17 mouse cellular contexts compared by ENCODE assay signal in the genomic region with DNA sequence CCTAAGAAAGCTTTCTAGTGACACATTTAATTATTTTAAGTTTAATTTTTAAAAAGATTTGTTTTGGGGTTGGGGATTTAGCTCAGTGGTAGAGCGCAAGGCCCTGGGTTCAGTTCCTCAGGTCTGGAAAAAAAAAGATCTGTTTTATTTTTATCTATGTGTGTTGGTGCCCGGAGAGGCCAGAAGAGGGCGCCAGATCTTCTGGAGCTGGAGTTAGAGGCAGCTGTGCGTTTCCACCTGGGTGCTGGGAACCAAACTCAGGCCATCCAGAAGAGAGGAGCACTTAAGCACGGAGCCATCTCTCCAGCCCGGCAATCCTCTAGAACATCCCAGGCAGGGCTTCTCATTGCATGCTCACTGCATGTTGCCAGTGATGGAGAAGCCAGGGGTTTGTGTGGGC. TPM values are rescaled to one million over a fixed set of nuclear protein-coding genes. Genes with fewer than 3 reads are reported as not detected.
DNase-seq lines count a peak whose midpoint lies in the region; ATAC-seq and TF ChIP-seq lines count a peak whose summit lies in the region.
"Had no signal": no experiment of that assay in that cellular context is flagged by ENCODE, and none has a peak within 500 bp of the region (broad histone marks: within the 10 kb centered on the region; RNA-seq: fewer than 3 reads in every experiment).

No protein-coding gene starts in this region.

- no peak for DNase-seq in midbrain, postnatal 0 days (ENCODE audit: low spot score)
- DNase-seq in midbrain, embryonic 14.5 days: no peak
- DNase-seq in R1 (ENCODE audit: low read depth, low spot score): peak; percentile 67
- no peak for DNase-seq in embryo, embryonic 9.5 days (ENCODE audit: extremely low spot score)
- DNase-seq: adrenal gland, postnatal 10 days; gastrocnemius, postnatal 14 days; kidney, adult 9 months; right cerebral cortex, postnatal 4 days had no signal

- peaks cover 63% of the 10 kb centered on the region for H3K36me3 ChIP-seq in intestine, postnatal 0 days (ENCODE audit: control insufficient read depth, insufficient read depth)
- H3K36me3 ChIP-seq in intestine, embryonic 15.5 days: peaks cover 25% of the 10 kb centered on the region
- H3K36me3 ChIP-seq in midbrain, postnatal 0 days (ENCODE audit: insufficient read depth, low read length): peaks cover 46% of the 10 kb centered on the region
- peaks cover 69% of the 10 kb centered on the region for H3K36me3 ChIP-seq in midbrain, embryonic 14.5 days (ENCODE audit: control insufficient read depth, insufficient read depth, low read length)
- peaks cover 40% of the 10 kb centered on the region for H3K36me3 ChIP-seq in small intestine, adult 2 months (ENCODE audit: control insufficient read depth, insufficient read depth, low read length)

- H3K4me1 ChIP-seq in intestine, postnatal 0 days (replicated peaks; ENCODE audit: control insufficient read depth, insufficient read depth, low read length): no peaks in the 10 kb centered on the region
- 0 out of 2 replicates have a peak, but pooled peaks cover 2% of the 10 kb centered on the region for H3K4me1 ChIP-seq in intestine, embryonic 15.5 days (replicated peaks)
- H3K4me1 ChIP-seq in midbrain, postnatal 0 days (ENCODE audit: insufficient read depth, low read length): no peaks in the 10 kb centered on the region
- no peaks in the 10 kb centered on the region for H3K4me1 ChIP-seq in midbrain, embryonic 14.5 days (ENCODE audit: control insufficient read depth, insufficient read depth, low read length)
- no peaks in the 10 kb centered on the region for H3K4me1 ChIP-seq in small intestine, adult 2 months (ENCODE audit: control insufficient read depth, insufficient read depth, insufficient read length, low read length)
- H3K4me1 ChIP-seq: neural tube, embryonic 12.5 days; stomach, embryonic 15.5 days had no signal

- H3K9ac ChIP-seq in intestine, postnatal 0 days (ENCODE audit: low read depth, low read length): no peak overlapping the region
- no peak overlapping the region for H3K9ac ChIP-seq in intestine, embryonic 15.5 days
- H3K9ac ChIP-seq in midbrain, postnatal 0 days (replicated peaks; ENCODE audit: low read length, poor library complexity, severe bottlenecking): no peak overlapping the region
- no peak overlapping the region for H3K9ac ChIP-seq in midbrain, embryonic 14.5 days (replicated peaks; ENCODE audit: low read length)
- H3K9ac ChIP-seq: forebrain, embryonic 12.5 days; midbrain, embryonic 13.5 days; neural tube, embryonic 12.5 days; stomach, embryonic 15.5 days had no signal

- WGBS in intestine, postnatal 0 days: 90% methylated on average over 6 of the region's 6 CpGs
- WGBS in intestine, embryonic 15.5 days: 89% methylated on average over 6 of the region's 6 CpGs
- WGBS in midbrain, postnatal 0 days: 90% methylated on average over 6 of the region's 6 CpGs
- 93% methylated on average over 6 of the region's 6 CpGs for WGBS in midbrain, embryonic 14.5 days
- 94% methylated on average over 6 of the region's 6 CpGs for WGBS in small intestine, adult 2 months

- no peak overlapping the region for H3K4me2 ChIP-seq in intestine, postnatal 0 days (replicated peaks; ENCODE audit: low read depth)
- no peak overlapping the region for H3K4me2 ChIP-seq in intestine, embryonic 15.5 days (replicated peaks)
- no peak overlapping the region for H3K4me2 ChIP-seq in midbrain, postnatal 0 days (ENCODE audit: low read depth, low read length, poor library complexity, severe bottlenecking)
- no peak overlapping the region for H3K4me2 ChIP-seq in midbrain, embryonic 14.5 days (ENCODE audit: low read length)
- H3K4me2 ChIP-seq: forebrain, embryonic 12.5 days; midbrain, embryonic 13.5 days; neural tube, embryonic 12.5 days; stomach, embryonic 15.5 days had no signal

- no peaks in the 10 kb centered on the region for H3K9me3 ChIP-seq in intestine, postnatal 0 days (ENCODE audit: control insufficient read depth)
- no peaks in the 10 kb centered on the region for H3K9me3 ChIP-seq in intestine, embryonic 15.5 days
- H3K9me3 ChIP-seq in midbrain, postnatal 0 days (ENCODE audit: low read length): no peaks in the 10 kb centered on the region
- no peaks in the 10 kb centered on the region for H3K9me3 ChIP-seq in midbrain, embryonic 14.5 days (ENCODE audit: control insufficient read depth, low read length)
- H3K9me3 ChIP-seq: forebrain, embryonic 12.5 days; midbrain, embryonic 13.5 days; stomach, embryonic 15.5 days had no signal

- TF ChIP-seq CTCF in intestine, postnatal 0 days (IDR thresholded peaks at IDR 0.05; ENCODE audit: low read depth): peak; percentile 33; the same call in 1 of the 2 replicates
- peak; percentile 36 for TF ChIP-seq CTCF in midbrain, postnatal 0 days (IDR thresholded peaks at IDR 0.05)
- peak; percentile 43; the same call in 1 of the 2 replicates for TF ChIP-seq CTCF in small intestine, adult 2 months (IDR thresholded peaks at IDR 0.05; ENCODE audit: extremely low read depth, insufficient read length, insufficient replicate concordance, low read depth, low read length)

- no peaks in the 10 kb centered on the region for H3K27me3 ChIP-seq in intestine, postnatal 0 days (replicated peaks; ENCODE audit: control insufficient read depth, insufficient read depth, low read length)
- H3K27me3 ChIP-seq in intestine, embryonic 15.5 days (replicated peaks): no peaks in the 10 kb centered on the region
- H3K27me3 ChIP-seq in midbrain, postnatal 0 days (ENCODE audit: insufficient read depth, low read length): no peaks in the 10 kb centered on the region
- no peaks in the 10 kb centered on the region for H3K27me3 ChIP-seq in midbrain, embryonic 14.5 days (ENCODE audit: control insufficient read depth, insufficient read depth, low read length)
- no peaks in the 10 kb centered on the region for H3K27me3 ChIP-seq in small intestine, adult 2 months (ENCODE audit: control insufficient read depth, insufficient read depth, low read length)
- H3K27me3 ChIP-seq: CH12.LX; forebrain, embryonic 12.5 days; midbrain, embryonic 13.5 days; neural tube, embryonic 12.5 days; stomach, embryonic 15.5 days had no signal

- H3K4me3 ChIP-seq in intestine, postnatal 0 days (ENCODE audit: low read depth, low read length): no peak overlapping the region
- no peak overlapping the region for H3K4me3 ChIP-seq in intestine, embryonic 15.5 days (replicated peaks)
- no peak overlapping the region for H3K4me3 ChIP-seq in midbrain, postnatal 0 days (ENCODE audit: low read depth, low read length)
- no peak overlapping the region for H3K4me3 ChIP-seq in midbrain, embryonic 14.5 days (replicated peaks; ENCODE audit: low read depth, low read length)
- H3K4me3 ChIP-seq in small intestine, adult 2 months (ENCODE audit: low read depth, low read length): no peak overlapping the region
- H3K4me3 ChIP-seq: forebrain, embryonic 12.5 days; midbrain, embryonic 13.5 days; neural tube, embryonic 12.5 days; stomach, embryonic 15.5 days had no signal

- no peak for ATAC-seq in intestine, postnatal 0 days
- ATAC-seq in intestine, embryonic 15.5 days: no peak
- no peak for ATAC-seq in midbrain, postnatal 0 days (ENCODE audit: low FRiP score)
- ATAC-seq in midbrain, embryonic 14.5 days (ENCODE audit: low FRiP score, low TSS enrichment): no peak
- ATAC-seq: midbrain, embryonic 13.5 days had no signal

- TF ChIP-seq POLR2A in small intestine, adult 2 months (IDR thresholded peaks at IDR 0.05; ENCODE audit: low read depth, low read length): no peak

- H3K27ac ChIP-seq in intestine, postnatal 0 days (ENCODE audit: low read depth, low read length): no peak overlapping the region
- H3K27ac ChIP-seq in intestine, embryonic 15.5 days: no peak overlapping the region
- H3K27ac ChIP-seq in midbrain, postnatal 0 days (ENCODE audit: low read depth, low read length): no peak overlapping the region
- no peak overlapping the region for H3K27ac ChIP-seq in midbrain, embryonic 14.5 days (replicated peaks; ENCODE audit: low read depth, low read length)
- no peak overlapping the region for H3K27ac ChIP-seq in small intestine, adult 2 months (ENCODE audit: insufficient read depth, low read depth, low read length)
- H3K27ac ChIP-seq: forebrain, embryonic 12.5 days; macrophage; midbrain, embryonic 13.5 days; neural tube, embryonic 12.5 days; stomach, embryonic 15.5 days had no signal

RNA-seq across cellular contexts. Expression of gene Pink1, which starts 9.7 kb away (rescaled TPM):
- polyA plus RNA-seq in intestine, postnatal 0 days (2015; fragmentation: Nextera tagmentation; extraction: Ambion mirVana): 65.8 and 71.7 TPM in 2 replicates
- 35.9 and 36.1 TPM in 2 replicates for polyA plus RNA-seq in intestine, embryonic 15.5 days (2015; fragmentation: Nextera tagmentation; extraction: Ambion mirVana)
- total RNA-seq in midbrain, postnatal 0 days (2014; rRNA removed): 255 and 261 TPM in 2 replicates
- polyA plus RNA-seq in midbrain, postnatal 0 days (2015; fragmentation: Nextera tagmentation; extraction: Ambion mirVana): 149 and 150 TPM in 2 replicates
- 54.1 and 74.7 TPM in 2 replicates for polyA plus RNA-seq in midbrain, embryonic 14.5 days (2014; fragmentation: Nextera tagmentation; extraction: Ambion mirVana)
- 54.9 and 134 TPM in 2 replicates for polyA plus RNA-seq in small intestine, adult 2 months (2012; rRNA removed)

RNA-seq across cellular contexts. Expression of gene Ddost, which starts 11.8 kb away (rescaled TPM):
- polyA plus RNA-seq in intestine, postnatal 0 days (2015; fragmentation: Nextera tagmentation; extraction: Ambion mirVana): 177 and 178 TPM in 2 replicates
- 379 and 414 TPM in 2 replicates for polyA plus RNA-seq in intestine, embryonic 15.5 days (2015; fragmentation: Nextera tagmentation; extraction: Ambion mirVana)
- 203 and 215 TPM in 2 replicates for total RNA-seq in midbrain, postnatal 0 days (2014; rRNA removed)
- polyA plus RNA-seq in midbrain, postnatal 0 days (2015; fragmentation: Nextera tagmentation; extraction: Ambion mirVana): 207 and 220 TPM in 2 replicates
- 177 and 184 TPM in 2 replicates for polyA plus RNA-seq in midbrain, embryonic 14.5 days (2014; fragmentation: Nextera tagmentation; extraction: Ambion mirVana)
- polyA plus RNA-seq in small intestine, adult 2 months (2012; rRNA removed): 150 and 244 TPM in 2 replicates

RNA-seq across cellular contexts. Expression of gene Cda, which starts 51.4 kb away (rescaled TPM):
- polyA plus RNA-seq in intestine, postnatal 0 days (2015; fragmentation: Nextera tagmentation; extraction: Ambion mirVana): 37.5 and 41.7 TPM in 2 replicates
- polyA plus RNA-seq in intestine, embryonic 15.5 days (2015; fragmentation: Nextera tagmentation; extraction: Ambion mirVana): 26.5 and 30.5 TPM in 2 replicates
- 9.1 and 9.6 TPM in 2 replicates for total RNA-seq in midbrain, postnatal 0 days (2014; rRNA removed)
- polyA plus RNA-seq in midbrain, postnatal 0 days (2015; fragmentation: Nextera tagmentation; extraction: Ambion mirVana): 9.2 and 12.2 TPM in 2 replicates
- polyA plus RNA-seq in midbrain, embryonic 14.5 days (2014; fragmentation: Nextera tagmentation; extraction: Ambion mirVana): 2.4 and 4.6 TPM in 2 replicates
- 218 and 419 TPM in 2 replicates for polyA plus RNA-seq in small intestine, adult 2 months (2012; rRNA removed)
- total RNA-seq: CH12.LX had no signal
- polyA plus RNA-seq: macrophage had no signal
